Mouse (Mus musculus) embryo, embryonic 11 days (tissue): Measurements from ENCODE around the gene Eml4.

Source experiments
- DNase-seq: peaks from one replicate; pipeline ENCODE4 v3.0.0-alpha.2; 2015

Gene Eml4

DNA sequence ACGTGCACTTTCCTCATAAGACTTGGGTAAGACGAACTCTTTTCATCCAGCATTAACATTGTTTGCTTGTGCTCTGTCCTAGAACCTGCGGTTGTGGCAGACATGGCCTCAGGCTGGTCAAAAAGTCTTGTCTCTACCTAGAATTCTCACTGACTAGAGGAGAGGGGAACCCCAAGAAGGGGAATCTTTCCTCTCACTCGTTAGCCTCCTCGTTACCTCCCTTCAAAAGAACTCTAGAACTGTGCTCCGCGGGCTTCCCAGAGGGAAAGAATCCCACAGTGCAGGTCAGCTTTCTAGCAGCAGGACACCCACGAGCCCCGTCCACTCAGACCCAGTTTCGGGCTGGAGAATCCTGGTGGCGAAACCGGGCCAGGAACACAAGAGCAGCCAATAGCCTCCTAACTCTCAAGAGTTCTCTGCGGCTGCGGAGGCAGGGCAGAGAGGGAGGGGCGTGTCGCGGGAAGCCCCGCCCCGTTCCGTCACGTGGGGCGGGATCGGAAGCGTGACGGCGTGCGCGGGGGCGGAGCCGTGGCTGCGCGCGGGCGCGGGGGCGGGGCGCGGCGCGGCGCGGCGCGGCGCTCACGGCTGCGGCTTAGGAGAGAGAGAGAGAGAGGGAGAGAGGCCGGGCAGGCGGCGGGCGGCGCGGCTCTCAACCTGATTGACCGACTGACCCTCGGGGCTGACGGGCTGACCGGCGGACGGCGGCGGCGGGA lies at the start of gene Eml4:
Gene Eml4 (plus strand): TSS at position 553 of the 713 bp plus-strand sequence.
- peak; percentile 94 for DNase-seq

DNA sequence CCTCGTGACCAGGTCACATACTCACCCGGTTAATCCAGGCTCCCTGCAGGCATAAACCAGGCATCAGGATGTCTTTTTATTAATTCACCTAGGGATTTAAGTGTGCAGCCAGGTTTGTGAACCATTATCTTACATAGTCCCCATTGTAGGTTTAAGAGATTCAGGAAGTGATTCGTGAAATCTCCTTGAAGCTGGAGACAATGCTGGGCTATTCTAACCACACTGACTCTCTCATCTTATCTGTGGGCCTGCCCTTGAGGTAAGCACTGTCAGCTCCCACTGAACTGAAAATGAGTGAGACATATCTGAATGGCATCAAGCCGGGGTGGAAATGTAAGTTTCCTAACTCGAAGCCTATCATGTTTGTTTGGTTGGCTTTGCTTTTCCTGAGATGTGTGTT lies 49.3 kb upstream of the Eml4 start:
- no peak for DNase-seq

DNA sequence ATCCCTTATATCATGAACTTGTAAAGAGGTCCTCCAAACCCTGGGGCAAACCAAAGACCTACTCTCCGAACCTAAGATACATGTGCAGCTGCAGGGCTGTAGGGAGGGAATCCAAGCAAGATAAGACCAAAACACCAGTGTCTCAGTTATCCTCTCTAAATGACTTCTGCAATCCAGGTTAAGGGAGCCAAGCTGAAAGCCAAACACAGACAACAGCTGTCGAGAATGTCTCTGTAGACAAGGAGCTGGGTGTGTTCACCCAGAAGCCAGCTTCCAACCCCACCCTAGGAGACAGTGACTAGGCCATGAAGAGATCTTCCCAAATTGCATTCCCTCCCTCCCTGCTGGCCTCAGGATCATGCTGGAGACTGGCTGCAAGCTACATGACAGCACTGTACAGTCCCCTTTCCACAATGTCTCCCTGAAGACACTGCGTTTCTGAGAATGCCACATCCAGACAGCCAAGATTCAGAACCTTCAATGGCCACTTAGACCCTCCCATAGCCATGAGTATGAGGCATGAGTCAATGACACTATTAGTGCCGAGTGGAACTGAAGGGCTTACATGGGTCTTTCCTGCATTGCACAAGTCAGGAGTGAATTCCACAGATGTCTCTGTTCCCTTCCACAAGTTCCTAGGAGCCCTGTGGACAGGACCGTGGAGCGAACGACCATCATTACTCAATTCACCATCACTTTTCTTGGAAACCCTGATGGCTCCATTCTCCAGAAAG lies 46.5 kb upstream of the Eml4 start:
- DNase-seq: no peak

DNA sequence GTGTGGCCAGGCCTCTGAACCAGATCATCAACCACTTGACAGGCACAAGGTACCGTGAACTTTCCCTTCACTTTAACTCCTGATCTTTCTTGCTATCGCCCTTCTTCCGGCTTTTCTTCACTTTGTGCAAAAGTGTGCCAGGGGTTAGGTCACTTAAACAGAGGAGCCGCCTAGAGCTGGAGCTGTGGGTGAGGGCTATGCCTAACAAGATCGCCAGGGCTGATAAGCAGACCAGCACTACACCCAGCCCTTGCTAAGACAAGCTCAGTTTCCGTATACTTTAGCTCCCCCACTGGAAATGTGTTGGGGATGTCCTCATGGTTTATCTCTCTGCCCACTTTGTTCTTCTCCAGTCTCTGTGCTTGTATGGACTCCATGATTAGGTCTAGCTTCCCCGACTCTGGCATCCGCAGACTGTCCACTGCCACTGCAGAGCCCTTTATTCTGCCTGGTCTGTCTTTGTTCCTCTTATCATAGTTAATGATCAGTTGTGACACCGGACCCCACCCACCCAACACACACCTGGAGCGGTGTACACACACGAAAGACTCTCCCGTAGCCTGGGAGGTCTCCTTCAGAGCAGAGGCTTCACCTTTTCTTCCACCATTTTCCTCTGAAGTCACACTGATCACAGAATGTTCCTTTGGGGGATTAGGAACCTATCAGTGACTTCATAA lies 43.6 kb upstream of the Eml4 start:
- no peak for DNase-seq

- DNase-seq: no peak
These were observed 43.0 kb upstream of the Eml4 start for GRCm38 (mm10) chr17:83307641-83308296.

GRCm38 (mm10) chr17:83308451-83308850 lies 42.3 kb upstream of the Eml4 start:
- no peak for DNase-seq

GRCm38 (mm10) chr17:83309243-83309642 lies 41.5 kb upstream of the Eml4 start:
- DNase-seq: peak; percentile 47

DNA sequence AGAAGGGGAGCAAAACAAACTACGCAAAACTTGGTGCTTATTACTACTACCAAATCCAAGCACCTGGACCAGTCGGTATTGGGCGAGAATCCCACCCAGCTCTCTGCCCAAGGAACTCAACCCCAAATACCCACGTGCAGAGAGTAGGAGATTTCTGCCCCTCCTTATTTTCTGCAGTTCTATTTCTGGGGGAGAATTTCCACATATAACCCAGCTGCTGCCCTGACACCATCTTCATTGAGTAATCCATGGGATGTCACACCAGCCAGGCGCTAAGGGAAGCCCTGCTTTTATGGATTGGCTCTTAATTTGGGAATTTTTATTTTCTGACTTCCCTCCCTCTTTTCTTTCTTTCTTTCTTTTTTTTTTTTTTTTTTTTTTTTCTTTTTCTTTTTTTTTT lies 38.9 kb upstream of the Eml4 start:
- DNase-seq: no peak

DNA sequence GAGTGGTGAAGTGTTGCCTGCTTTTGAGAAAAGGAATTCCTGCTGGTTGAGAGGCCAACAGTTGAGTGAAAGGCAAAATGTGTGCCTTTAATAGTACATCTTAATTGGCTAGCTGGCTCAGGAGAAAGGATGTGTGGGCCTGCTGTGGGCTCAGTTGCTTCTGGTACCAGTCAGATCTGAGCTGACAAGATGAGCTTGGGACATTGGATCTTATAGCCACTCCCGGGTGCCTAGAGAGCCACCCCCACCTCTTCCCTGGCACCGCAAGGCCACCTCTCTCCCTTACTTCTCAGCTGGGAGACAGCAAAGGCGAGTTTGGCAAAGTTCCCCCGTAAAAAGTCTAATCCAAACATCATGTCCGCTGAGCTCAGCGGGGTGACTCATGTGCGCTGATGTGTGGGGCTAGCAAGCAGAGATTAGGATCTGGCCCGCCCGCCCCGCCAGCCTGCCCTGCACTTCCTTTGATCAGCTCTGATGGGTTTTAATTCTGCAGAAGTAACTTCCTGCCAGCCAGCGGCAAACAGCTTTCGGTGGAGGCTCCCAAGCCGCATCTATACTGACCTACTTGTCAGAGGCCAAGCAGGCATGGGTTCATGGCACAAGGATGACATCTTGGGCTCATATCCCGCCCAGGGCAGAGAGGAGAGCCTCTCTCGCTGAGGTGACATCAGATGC lies 38.4 kb upstream of the Eml4 start:
- DNase-seq: peak; percentile 66

GRCm38 (mm10) chr17:83313046-83313689 lies 37.6 kb upstream of the Eml4 start:
- DNase-seq: no peak

GRCm38 (mm10) chr17:83315476-83315875 lies 35.3 kb upstream of the Eml4 start:
- no peak for DNase-seq

GRCm38 (mm10) chr17:83322621-83323335 lies 28.0 kb upstream of the Eml4 start:
- DNase-seq: peak; percentile 62

DNA sequence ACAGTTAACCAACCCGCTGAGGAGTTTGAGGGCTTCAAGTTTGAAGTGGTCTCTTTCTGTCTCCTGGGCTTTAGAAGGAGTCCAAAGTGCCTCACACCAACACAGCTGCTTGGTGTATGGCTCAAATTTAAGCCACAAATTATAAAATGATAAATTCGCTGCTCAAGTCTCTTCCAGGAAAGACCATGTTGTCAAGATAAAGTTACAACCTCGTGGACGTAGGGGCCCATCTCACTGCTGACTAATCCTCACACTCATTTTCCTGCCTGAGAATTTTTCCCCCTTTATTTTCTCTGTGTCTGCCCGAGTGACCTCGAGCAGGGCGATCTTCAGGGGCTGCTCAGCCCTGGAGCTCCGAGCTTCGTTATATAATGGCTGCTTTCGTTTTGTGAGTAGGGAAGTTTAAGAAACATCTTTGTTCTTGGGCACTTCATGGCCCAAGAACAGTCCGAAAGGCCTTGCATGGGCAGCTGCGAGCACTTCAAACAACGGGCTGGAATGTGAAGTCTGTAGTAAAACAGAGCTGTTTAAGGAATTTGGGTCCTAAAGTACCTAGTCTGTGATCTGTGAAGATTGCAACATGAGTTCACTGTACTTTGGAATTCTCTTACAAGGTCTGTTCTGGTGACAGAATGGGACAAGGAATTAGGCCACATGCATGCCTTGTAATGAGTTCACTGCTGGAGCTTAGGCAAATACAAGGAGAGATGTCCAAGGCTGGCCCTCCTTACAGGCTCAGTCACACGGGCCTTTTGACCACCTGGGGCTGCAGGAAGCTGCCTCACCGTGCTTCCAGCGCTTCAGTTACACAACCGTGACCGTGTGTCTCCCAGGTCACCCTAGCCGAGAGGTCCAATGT lies 27.1 kb upstream of the Eml4 start:
- DNase-seq: no peak

- DNase-seq: no peak
These were observed 26.5 kb upstream of the Eml4 start for GRCm38 (mm10) chr17:83324269-83324616.

DNA sequence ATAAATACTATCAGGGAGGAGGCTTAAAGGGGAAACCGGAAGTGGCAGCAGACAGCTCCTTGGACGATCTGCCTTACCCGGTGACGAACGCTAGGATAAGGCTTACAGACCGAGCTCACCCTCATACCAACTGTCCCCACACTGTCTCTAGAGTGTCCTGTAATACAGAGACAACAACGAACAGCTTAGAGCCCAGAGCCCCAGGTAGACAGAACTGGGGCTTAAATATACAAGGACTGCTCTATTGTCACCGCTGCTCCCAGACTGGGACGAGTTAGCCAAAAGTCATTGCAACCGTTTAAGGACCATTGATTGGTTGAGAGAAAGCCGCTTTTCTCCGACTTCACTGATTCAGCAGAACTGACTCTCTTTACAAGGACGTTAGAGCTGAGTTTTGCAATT lies 15.5 kb upstream of the Eml4 start:
- peak; percentile 19 for DNase-seq

- DNase-seq: no peak
These were observed 13.5 kb upstream of the Eml4 start for GRCm38 (mm10) chr17:83337051-83337898.

DNA sequence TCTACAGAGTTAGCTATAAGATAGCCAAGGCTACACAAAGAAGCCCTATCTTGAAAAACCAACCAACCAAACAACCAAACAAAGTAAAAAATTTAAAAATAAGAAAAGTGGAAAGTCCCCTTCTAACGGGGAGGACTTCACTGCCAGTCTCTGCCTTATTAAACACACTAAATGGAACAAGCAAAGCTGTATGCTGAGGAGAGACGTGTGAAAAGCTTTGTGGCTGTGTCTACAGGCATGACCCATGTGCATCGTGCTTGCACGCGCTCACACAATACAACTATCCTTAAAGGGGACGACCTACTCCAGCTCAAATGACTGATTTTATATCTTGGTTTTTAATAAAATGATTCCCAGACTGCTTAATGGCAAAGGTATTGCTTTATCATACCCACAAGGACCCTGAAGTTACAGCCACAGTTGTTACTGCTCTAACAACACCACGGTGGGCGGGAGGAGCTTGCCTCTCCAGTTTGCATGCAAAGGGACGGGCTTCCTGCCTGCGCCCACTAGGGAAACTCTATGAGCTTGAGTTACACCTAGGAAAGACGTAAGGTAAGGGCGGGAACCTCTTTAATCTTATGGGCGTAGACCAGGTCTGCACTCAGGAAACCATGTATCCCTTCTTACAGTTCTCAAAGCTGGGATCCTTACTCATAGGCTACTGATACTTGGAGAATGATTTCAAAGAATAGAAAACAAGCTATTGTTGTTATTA lies 11.2 kb upstream of the Eml4 start:
- no peak for DNase-seq

DNA sequence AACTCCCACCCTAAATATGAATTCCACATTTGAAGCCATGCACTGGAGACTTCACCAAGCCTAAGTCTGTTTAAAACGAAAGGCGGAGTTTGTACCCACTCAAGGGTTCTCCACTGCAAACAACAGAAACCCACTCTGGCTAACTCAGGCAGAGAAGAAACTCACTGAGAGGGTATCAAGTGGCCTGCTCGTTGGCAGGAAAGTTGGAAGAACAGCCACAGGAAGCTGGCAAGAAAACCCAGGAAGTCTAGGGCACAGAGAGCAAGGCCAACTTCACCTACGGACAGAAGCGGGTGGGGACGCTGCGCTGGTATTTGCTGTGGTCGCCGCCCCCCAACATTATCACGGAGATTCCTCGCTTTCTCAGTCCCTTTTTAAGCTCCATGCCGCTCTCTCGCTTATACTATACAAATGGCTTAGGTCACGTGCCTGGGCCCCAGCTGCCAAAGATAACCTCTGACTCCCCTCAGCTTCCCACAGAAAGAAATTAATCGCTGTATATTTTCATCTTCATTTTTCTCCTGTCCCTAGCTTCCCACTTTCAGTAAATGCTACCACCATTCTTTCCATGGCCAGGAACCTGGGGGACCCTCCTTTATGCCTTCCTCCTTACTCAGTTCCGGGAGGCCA lies 9.7 kb upstream of the Eml4 start:
- DNase-seq: no peak

GRCm38 (mm10) chr17:83344226-83344625 lies 6.5 kb upstream of the Eml4 start:
- DNase-seq: no peak
